Mouse (Mus musculus): Measurements from ENCODE around the gene Gstp2.

- no peak for TF ChIP-seq EP300 (IDR thresholded peaks at IDR 0.05)
- no peak for TF ChIP-seq CTCF (IDR thresholded peaks at IDR 0.05)
Observed at GRCm38 (mm10) chr19:4072706-4073424, 27.0 kb upstream of the Gstp2 start.
